Mouse (Mus musculus): ENCODE measurements around the gene Gckr.

Gckr gene

GRCm38 (mm10) chr5:31297047-31297757, at the start of gene Gckr:
Gene Gckr, plus strand, starts transcription at chr5:31297443.
- DNase-seq (ENCODE audit: inconsistent age in 2 of 2, low spot score in 1 of 2): no peak

DNA sequence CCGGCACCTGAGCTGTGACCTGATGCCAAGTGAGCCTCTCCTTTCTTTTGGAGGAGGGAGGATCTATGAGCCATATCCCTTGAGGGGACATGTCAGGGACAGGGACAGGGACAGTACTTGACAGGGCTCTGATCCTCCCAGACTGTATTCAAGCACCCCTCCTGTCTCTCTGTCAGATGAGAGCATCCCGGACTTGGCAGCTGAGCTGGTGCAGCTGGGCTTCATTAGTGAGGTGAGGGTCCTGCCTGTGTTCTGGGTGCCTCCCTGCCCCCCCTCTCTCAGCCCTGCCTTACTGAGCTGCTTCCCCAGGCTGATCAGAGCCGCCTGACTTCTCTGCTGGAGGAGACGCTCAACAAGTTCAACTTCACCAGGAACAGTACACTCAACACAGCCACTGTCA, 46.5 kb upstream of the Gckr start:
- no peak for DNase-seq (ENCODE audit: inconsistent age in 2 of 2, low spot score in 1 of 2)

DNA sequence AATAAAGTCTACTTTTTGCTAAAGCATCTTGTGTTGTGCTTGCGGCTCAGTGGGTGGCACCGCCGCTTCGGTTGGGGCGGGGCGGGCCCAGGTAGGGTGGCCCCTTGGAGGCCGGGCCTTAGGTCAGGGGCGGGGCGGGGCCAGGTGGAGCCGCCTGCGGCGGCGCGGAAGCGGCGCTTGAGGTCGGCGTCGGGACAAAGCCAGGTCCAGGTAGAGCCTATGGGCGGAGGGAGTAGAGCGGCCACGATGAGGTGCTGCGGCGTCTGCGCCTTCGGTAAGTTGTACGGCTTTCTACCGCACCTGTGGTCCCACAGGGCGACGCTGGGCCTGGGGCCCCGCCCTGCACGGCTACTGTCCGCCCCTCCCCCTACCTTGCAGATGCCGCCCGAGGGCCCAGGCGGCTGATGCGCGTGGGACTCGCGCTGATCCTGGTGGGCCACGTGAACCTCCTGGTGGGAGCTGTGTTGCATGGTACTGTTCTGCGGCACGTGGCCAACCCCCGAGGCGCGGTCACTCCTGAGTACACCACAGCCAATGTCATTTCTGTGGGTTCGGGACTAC, 45.6 kb upstream of the Gckr start, which contains the start of gene Krtcap3:
Gene Krtcap3 (plus strand): TSS at position 151 of the 561 bp plus-strand sequence.
- DNase-seq (ENCODE audit: inconsistent age in 2 of 2, low spot score in 1 of 2): peak in 1 of 2 experiments; percentile 49

DNA sequence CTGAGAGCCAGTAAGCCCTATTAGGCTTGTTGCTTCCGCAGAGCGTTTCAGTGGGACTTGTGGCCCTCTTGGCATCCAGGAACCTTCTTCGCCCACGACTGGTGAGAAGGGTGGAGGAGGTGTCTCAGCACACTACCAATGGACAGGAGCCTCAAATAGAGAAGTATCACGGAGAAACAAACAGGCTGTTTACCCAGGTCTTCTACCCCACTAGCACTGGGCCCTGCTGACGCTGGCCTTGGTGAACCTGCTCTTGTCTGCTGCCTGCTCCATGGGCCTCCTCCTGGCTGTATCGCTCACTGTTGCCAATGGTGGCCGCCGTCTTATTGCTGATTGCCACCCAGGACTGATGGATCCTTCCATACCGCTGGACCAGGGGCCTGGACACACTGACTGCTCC, 45.1 kb upstream of the Gckr start:
- DNase-seq (ENCODE audit: inconsistent age in 2 of 2, low spot score in 1 of 2): no peak

DNA sequence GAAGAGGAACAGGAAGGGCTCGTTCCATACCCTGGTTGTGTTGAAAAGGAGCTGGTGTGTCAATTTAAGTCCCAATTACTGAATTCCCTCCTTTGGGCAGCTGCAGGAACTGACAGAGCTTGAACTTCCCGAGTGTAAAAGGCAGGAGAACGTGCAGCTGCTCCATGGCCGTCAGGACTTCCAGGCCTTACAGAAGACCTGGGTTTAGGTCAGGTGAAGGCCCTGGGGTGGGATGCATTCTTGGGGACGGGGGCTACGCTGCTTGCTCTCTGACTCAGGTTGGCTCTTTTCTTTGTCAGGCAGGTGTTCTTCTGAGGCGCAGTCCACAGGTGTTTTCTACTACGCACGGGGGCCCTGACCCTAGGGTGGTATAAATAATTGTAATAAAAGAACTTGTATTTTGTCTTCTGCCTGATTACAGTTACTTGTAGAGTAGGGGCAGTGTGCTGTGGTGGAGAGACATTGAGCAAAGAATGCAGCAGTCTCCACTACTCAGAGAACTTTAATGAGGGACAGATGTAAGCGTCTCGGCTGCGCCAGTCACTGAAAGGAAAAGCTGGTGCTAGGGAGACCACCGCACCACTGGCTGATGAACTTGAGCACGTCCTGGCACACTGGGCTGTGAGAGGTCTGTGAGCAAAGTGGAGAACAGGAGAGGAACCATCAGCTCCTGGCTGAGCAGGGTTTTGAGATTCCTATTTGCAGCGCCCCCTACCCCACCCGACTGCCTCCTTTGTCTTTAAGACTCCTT, 44.3 kb upstream of the Gckr start:
- no peak for DNase-seq (ENCODE audit: inconsistent age in 2 of 2, low spot score in 1 of 2)

DNA sequence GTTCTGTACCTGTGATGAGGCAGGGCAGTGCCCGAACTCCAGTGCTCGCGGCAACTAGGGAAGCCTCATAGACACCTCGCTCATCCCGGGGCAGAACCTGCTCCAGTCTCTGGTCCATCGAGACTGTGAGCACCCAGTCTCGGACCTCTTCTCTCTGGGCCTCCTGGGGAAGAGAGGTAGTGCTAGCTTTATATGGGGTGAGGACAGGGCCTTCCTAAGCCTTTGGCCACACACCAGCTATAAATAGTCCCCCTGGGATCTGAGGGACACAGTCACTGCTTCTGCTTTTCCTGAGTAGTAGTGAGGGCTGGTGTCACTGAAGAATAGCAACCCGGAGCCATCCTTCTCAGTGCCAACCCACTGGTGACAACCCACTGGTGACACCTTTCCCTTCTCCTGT, 43.4 kb upstream of the Gckr start:
- DNase-seq (ENCODE audit: inconsistent age in 2 of 2, low spot score in 1 of 2): no peak

- peak in 1 of 2 experiments; percentile 76 for DNase-seq (ENCODE audit: inconsistent age in 2 of 2, low spot score in 1 of 2)
These were observed 42.8 kb upstream of the Gckr start for GRCm38 (mm10) chr5:31254452-31254851.

GRCm38 (mm10) chr5:31254901-31255300, 42.3 kb upstream of the Gckr start:
- no peak for DNase-seq (ENCODE audit: inconsistent age in 2 of 2, low spot score in 1 of 2)

GRCm38 (mm10) chr5:31255381-31255780, 41.9 kb upstream of the Gckr start:
- no peak for DNase-seq (ENCODE audit: inconsistent age in 2 of 2, low spot score in 1 of 2)

DNA sequence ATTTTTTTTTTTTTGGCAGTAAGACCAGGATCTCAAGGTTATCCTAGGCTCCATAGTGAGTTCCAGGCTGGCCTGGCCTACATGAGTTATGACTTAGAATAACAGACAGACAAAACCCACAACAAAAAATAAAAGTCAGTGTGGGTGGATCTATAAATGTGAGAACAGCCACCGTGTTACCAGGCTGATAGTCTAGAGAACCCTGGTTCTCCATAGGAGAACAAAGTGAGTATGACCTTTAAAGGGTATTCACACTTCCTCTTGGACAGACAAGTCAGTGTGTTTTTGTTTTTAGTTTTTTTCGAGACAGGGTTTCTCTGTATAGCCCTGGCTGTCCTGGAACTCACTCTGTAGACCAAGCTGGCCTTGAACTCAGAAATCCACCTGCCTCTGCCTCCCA, 41.3 kb upstream of the Gckr start:
- DNase-seq (ENCODE audit: inconsistent age in 2 of 2, low spot score in 1 of 2): no peak

DNA sequence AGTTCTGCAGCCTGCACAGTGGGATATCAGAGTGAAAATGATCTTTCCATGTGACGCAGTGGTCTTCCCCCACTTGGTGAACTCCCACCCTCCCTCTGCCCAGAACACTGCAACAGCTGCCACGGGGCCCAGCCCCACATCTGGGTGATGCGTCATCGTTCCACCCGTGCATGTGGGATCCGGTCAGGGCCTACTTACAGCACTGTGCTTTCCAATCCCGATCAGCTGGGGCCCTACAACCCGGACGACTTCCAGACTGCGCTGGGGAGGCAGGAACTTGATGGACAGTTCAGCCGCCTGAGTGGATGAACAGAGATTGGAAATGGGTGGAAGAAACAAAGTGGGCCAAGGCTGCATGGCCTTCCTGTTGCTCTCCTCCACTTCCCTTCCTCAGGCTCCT, 39.6 kb upstream of the Gckr start:
- DNase-seq (ENCODE audit: inconsistent age in 2 of 2, low spot score in 1 of 2): no peak

- DNase-seq (ENCODE audit: inconsistent age in 2 of 2, low spot score in 1 of 2): no peak
These were observed 31.1 kb upstream of the Gckr start for GRCm38 (mm10) chr5:31266101-31266500.

DNA sequence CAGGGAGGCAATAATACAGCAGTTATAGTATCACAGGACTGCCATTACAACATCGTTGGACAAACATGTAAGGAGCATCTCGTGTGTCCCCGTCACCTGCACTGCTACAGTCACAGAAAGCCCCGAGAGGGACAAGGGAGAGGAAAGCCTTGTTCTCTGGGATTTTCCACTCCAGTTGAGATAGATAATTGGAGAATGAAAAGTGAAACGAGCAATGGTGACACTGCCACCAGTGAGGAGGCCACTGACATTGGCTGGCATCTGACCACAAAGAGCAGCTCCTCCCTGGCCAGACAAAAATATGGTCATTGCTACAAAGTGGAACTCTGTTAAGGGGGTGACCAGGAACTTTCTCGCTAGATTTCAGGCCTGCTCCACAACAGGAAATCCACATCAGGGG, 29.6 kb upstream of the Gckr start:
- no peak for DNase-seq (ENCODE audit: inconsistent age in 2 of 2, low spot score in 1 of 2)

DNA sequence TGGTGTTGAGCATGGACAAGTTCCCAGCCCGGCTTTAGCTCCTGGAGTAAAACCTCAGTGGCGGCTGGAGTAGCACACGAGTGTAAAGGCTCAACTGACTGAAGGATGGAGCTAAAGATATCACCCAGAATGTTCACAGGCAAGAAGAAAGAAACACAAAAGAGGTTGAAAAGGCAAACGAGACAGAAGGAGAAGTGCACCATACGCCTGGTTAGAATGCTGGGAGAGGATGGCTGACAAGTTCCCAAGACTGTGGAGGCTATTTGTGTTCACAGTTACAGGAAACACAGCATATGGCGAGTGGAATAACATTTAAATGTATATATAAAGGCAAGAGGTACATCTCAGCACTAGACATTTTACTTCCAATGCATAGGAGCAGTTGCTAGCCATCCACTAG, 24.2 kb upstream of the Gckr start:
- DNase-seq (ENCODE audit: inconsistent age in 2 of 2, low spot score in 1 of 2): no peak

- DNase-seq (ENCODE audit: inconsistent age in 2 of 2, low spot score in 1 of 2): no peak
These were observed 17.8 kb upstream of the Gckr start for GRCm38 (mm10) chr5:31279245-31279988.

DNA sequence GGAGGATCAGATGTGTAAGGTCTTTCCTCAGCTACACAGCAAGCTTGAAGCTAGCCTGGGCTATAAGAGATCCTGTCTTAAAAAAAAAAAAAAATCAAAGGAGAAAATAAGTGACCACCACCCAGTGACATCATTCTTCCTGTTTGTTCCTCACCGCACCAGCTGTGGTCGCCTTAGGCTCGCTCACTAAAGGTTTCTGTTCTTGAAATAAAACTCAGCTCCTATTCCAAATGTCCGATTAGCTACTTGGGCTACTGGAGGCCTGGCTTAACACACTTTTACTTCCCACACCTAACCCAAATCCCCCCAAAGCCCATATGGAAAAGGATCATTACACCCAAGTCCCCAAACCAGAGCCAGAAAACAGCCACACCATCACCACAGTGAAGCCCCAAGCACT, 9.0 kb upstream of the Gckr start:
- no peak for DNase-seq (ENCODE audit: inconsistent age in 2 of 2, low spot score in 1 of 2)

- DNase-seq (ENCODE audit: inconsistent age in 2 of 2, low spot score in 1 of 2): no peak
These were observed 8.6 kb upstream of the Gckr start for GRCm38 (mm10) chr5:31288655-31289054.

- no peak for DNase-seq (ENCODE audit: inconsistent age in 2 of 2, low spot score in 1 of 2)
These were observed 7.5 kb upstream of the Gckr start for GRCm38 (mm10) chr5:31289626-31290230.

DNA sequence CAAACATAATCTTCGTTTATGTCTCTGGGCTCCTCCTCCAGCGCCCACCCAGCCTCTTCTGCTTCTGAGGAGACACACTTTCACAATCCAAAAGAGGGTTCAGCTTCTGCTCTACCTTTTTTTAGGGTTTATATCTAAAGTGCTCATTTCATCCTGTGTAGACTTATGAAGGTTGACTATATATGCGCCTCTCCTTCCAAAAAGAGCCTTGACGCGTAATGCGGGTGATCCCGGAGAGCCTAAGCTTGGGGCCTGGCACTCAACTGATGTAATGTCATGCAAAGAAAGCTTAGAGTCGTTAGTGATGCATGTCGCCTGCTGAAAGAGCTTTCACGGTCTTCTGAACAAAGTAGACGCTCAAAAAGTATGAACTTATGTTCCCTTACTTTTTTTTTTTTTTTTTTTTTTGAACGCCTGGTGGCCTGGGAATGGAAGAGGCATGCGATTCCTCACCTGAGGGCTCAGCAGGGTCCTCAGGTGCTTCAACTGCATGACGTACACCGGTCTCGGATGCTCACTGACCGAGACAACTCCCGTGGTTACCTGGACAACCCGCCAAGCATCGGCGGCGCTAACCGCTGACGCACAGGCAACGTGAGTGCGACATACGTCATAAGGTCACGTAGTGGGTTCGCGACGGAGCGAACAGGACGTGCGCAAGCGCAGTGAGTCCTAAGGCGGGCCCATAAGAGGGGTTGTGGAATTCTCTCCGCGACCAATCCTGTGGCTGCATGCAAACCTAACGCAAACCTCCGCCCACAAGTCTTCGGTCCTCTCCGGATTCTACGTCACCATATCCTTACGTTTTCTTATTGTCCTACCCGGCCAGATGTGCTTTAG, 6.5 kb upstream of the Gckr start, which contains the start of gene Ift172:
Gene Ift172 (minus strand): TSS at position 596 of the 840 bp plus-strand sequence.
- peak; percentile 98 for DNase-seq (ENCODE audit: inconsistent age in 2 of 2, low spot score in 1 of 2)

GRCm38 (mm10) chr5:31291361-31291688, 5.9 kb upstream of the Gckr start:
- DNase-seq (ENCODE audit: inconsistent age in 2 of 2, low spot score in 1 of 2): no peak

Measured in adrenal gland, adult (tissue).